Comparison of ENCODE assay signal across 8 mouse cellular contexts in genomic region chr2:92987901-92988631, GRCm38 (mm10). TPM values are rescaled to one million over a fixed set of nuclear protein-coding genes. Genes with fewer than 3 reads are reported as not detected.
DNase-seq lines count a peak whose midpoint lies in the region; ATAC-seq and TF ChIP-seq lines count a peak whose summit lies in the region.

No protein-coding gene starts in this region.

- ATAC-seq in intestine, postnatal 0 days: peak; percentile 77
- peak; percentile 87 for ATAC-seq in limb, embryonic 13.5 days (ENCODE audit: low FRiP score, low read depth)
- ATAC-seq in midbrain, embryonic 13.5 days: peak; percentile 88

- H3K27ac ChIP-seq in intestine, postnatal 0 days (ENCODE audit: low read depth, low read length): peak overlapping the region; percentile 36
- H3K27ac ChIP-seq in limb, embryonic 13.5 days: peak overlapping the region; percentile 39; the same call in 1 of the 2 replicates
- H3K27ac ChIP-seq in midbrain, embryonic 13.5 days: peak overlapping the region; percentile 48

- 0 out of 2 replicates have a peak, but pooled peaks cover 3% of the 10 kb centered on the region for H3K4me1 ChIP-seq in intestine, postnatal 0 days (replicated peaks; ENCODE audit: control insufficient read depth, insufficient read depth, low read length)
- H3K4me1 ChIP-seq in limb, embryonic 13.5 days: peaks cover 22% of the 10 kb centered on the region
- peaks cover 19% of the 10 kb centered on the region for H3K4me1 ChIP-seq in midbrain, embryonic 13.5 days (replicated peaks)

- H3K27me3 ChIP-seq in intestine, postnatal 0 days (replicated peaks; ENCODE audit: control insufficient read depth, insufficient read depth, low read length): no peaks in the 10 kb centered on the region
- no peaks in the 10 kb centered on the region for H3K27me3 ChIP-seq in limb, embryonic 13.5 days
- H3K27me3 ChIP-seq in midbrain, embryonic 13.5 days: no peaks in the 10 kb centered on the region

- H3K9ac ChIP-seq in intestine, postnatal 0 days (ENCODE audit: low read depth, low read length): peak overlapping the region; percentile 17; the same call in 1 of the 2 replicates
- H3K9ac ChIP-seq in limb, embryonic 13.5 days: peak overlapping the region; percentile 55; the same call in 1 of the 2 replicates
- no peak overlapping the region for H3K9ac ChIP-seq in midbrain, embryonic 13.5 days (replicated peaks)

- peak; percentile 68 for TF ChIP-seq CTCF in intestine, postnatal 0 days (IDR thresholded peaks at IDR 0.05; ENCODE audit: low read depth)

- peaks cover 47% of the 10 kb centered on the region for H3K36me3 ChIP-seq in intestine, postnatal 0 days (ENCODE audit: control insufficient read depth, insufficient read depth)
- peaks cover 86% of the 10 kb centered on the region for H3K36me3 ChIP-seq in limb, embryonic 13.5 days
- H3K36me3 ChIP-seq in midbrain, embryonic 13.5 days: peaks cover 22% of the 10 kb centered on the region

- no peaks in the 10 kb centered on the region for H3K9me3 ChIP-seq in intestine, postnatal 0 days (ENCODE audit: control insufficient read depth)
- H3K9me3 ChIP-seq in limb, embryonic 13.5 days: no peaks in the 10 kb centered on the region
- no peaks in the 10 kb centered on the region for H3K9me3 ChIP-seq in midbrain, embryonic 13.5 days

- peak overlapping the region; percentile 44 for H3K4me2 ChIP-seq in intestine, postnatal 0 days (replicated peaks; ENCODE audit: low read depth)
- H3K4me2 ChIP-seq in limb, embryonic 13.5 days (replicated peaks): peak overlapping the region; percentile 43
- H3K4me2 ChIP-seq in midbrain, embryonic 13.5 days (replicated peaks): peak overlapping the region; percentile 11; the same call in 1 of the 2 replicates

- WGBS in intestine, postnatal 0 days: 12% methylated on average over 18 of the region's 19 CpGs
- 13% methylated on average over 19 of the region's 19 CpGs for WGBS in limb, embryonic 13.5 days
- WGBS in midbrain, embryonic 13.5 days: 23% methylated on average over 17 of the region's 19 CpGs

- DNase-seq in left cerebral cortex, adult 18-20 months (ENCODE audit: low spot score in 2 of 2): peak; percentile 49 to 57
- DNase-seq in left cerebral cortex, adult 8-10 months (ENCODE audit: low spot score in 2 of 2): no peak
- peak; percentile 42 for DNase-seq in embryo, embryonic 11.5 days (ENCODE audit: low read depth, low spot score)
- peak; percentile 99 for DNase-seq in heart, adult 11 months
- DNase-seq in telencephalon, adult 2 months (ENCODE audit: low read depth, low spot score): peak; percentile 24

- H3K4me3 ChIP-seq in intestine, postnatal 0 days (ENCODE audit: low read depth, low read length): no peak overlapping the region
- H3K4me3 ChIP-seq in limb, embryonic 13.5 days: no peak overlapping the region
- no peak overlapping the region for H3K4me3 ChIP-seq in midbrain, embryonic 13.5 days (replicated peaks)

RNA-seq across cellular contexts. Expression of gene Prdm11, which starts 57.9 kb away (rescaled TPM):
- 10 to 100 TPM; 21.1 to 22.5 TPM for total RNA-seq in left cerebral cortex, adult 18-20 months (2021)
- 10 to 100 TPM; 21.0 to 22.5 (median 21.5) TPM for total RNA-seq in left cerebral cortex, adult 8-10 months (2022)
- 2.3 and 2.6 TPM in 2 replicates for polyA plus RNA-seq in intestine, postnatal 0 days (2015; fragmentation: Nextera tagmentation; extraction: Ambion mirVana)
- polyA plus RNA-seq in limb, embryonic 13.5 days (2015; fragmentation: Nextera tagmentation; extraction: Ambion mirVana): 7.1 and 7.8 TPM in 2 replicates
- 1.8 and 1.9 TPM in 2 replicates for polyA plus RNA-seq in midbrain, embryonic 13.5 days (2015; fragmentation: Nextera tagmentation; extraction: Ambion mirVana)

Comparison
In these comparisons a context has a peak if more than half of its experiments do, and no peak if none do; other contexts are left out.
1. DNase-seq: peak in left cerebral cortex, adult 18-20 months (2 of 2), embryo, embryonic 11.5 days (single experiment), heart, adult 11 months (single experiment) and telencephalon, adult 2 months (single experiment); none in left cerebral cortex, adult 8-10 months (0 of 2).
2. Peak in every context shown above with its lines, with median percentiles within 50 percentile points of each other: ATAC-seq, H3K27ac ChIP-seq and H3K4me2 ChIP-seq.